Mouse (Mus musculus) hindbrain, embryonic 15.5 days (tissue): Measurements from ENCODE around the gene Nqo2. TPM values are rescaled to one million over a fixed set of nuclear protein-coding genes. Genes with fewer than 3 reads are reported as not detected.

Experiments
- ATAC-seq: fragments of 200-750 bp; cut with Nextera tagmentation; 2 replicates; pipeline ENCODE4 v1.8.0; 2017; ENCODE audit warnings: low read depth, moderate number of reproducible peaks, moderate TSS enrichment; ENCODE audit not compliant: low FRiP score
- H3K27ac ChIP-seq: fragments of 300-500 bp; sonication (generic); replicated peaks from 2 replicates; pipeline ENCODE4 v1.5.1; 2015; ENCODE audit warnings: mild to moderate bottlenecking, inconsistent platforms
- H3K27me3 ChIP-seq: fragments of 300-500 bp; sonication (generic); 2 replicates; pipeline ENCODE4 v1.6.1; 2015; ENCODE audit warnings: control low read depth, inconsistent platforms
- H3K36me3 ChIP-seq: fragments of 300-500 bp; sonication (generic); 2 replicates; pipeline ENCODE4 v1.6.1; 2015; ENCODE audit warnings: control low read depth, inconsistent platforms
- H3K4me1 ChIP-seq: fragments of 300-500 bp; sonication (generic); replicated peaks from 2 replicates; pipeline ENCODE4 v1.6.1; 2015; ENCODE audit warnings: control low read depth, inconsistent platforms
- H3K4me2 ChIP-seq: fragments of 300-500 bp; sonication (generic); 2 replicates; pipeline ENCODE4 v1.6.1; 2015; ENCODE audit warnings: moderate library complexity, mild to moderate bottlenecking, inconsistent platforms
- H3K4me3 ChIP-seq: fragments of 300-500 bp; sonication (generic); 2 replicates; pipeline ENCODE4 v1.5.1; 2015; ENCODE audit warnings: mild to moderate bottlenecking, inconsistent platforms
- H3K9ac ChIP-seq: fragments of 300-500 bp; sonication (generic); 2 replicates; pipeline ENCODE4 v1.6.1; 2015; ENCODE audit warnings: inconsistent platforms
- H3K9me3 ChIP-seq: fragments of 300-500 bp; sonication (generic); 2 replicates; pipeline ENCODE4 v1.6.1; 2016; ENCODE audit warnings: control low read depth, inconsistent platforms
- WGBS: fragments of 180-500 bp; shearing (Covaris S2); methylation state at CpG from one replicate; pipeline ENCODE4 v1.1.7; 2015; 5-methylcytosine and 5-hydroxymethylcytosine counted together
- polyA plus RNA-seq: library from polyadenylated mRNA; unstranded; fragments of >200 nt; fragmentation: Nextera tagmentation; extraction: Ambion mirVana; gene quantifications from 2 replicates; pipeline ENCODE4 v1.2.1, GENCODE M21; 2015

Gene Nqo2
- polyA plus RNA-seq, 1 experiment from 2014 or later = 9.1 TPM

DNA sequence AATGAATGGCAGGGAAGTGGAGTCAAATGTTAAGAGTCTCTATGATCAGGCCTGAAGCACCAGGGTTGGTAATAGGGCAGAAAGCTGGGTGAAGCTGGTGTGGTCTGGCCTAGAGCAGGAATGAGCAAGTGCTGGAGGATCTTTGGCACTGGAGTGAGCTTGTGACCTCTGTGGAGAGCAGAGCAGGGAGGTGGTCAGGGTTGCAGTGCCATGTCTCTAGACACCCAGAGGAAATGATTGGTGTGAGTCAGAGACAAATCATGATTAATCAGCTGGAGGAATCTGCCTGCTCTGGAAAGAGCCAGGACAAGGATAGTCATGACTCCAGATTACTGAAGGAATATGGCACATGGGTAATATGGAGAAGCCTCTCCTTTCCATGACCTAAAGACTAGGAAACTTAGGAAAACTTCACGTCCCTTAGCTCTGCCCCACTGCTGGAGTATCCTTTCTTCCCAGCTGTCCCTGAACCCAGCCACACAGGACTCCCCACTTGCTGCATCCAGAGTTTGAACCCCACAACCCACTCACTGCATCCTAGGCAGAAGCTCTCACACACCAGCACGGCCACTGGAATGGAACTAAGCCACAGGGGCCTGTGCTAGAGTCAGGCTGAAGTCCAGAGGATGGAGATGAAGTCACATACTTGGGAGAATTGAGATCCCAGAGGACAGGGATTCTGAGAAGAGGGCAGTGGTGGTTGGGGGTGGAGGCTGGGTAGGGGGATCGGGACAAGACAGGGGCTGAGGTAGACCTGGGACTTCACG, 13.0 kb upstream of the Nqo2 start:
- Histone ChIP-seq H3K9me3 (no peaks in the 10 kb centered on the region), H3K36me3 (no peaks in the 10 kb centered on the region), H3K4me1 (no peaks in the 10 kb centered on the region), H3K27ac (no peak overlapping the region), H3K9ac (no peak overlapping the region), H3K27me3 (no peaks in the 10 kb centered on the region), H3K4me2 (no peak overlapping the region), H3K4me3 (no peak overlapping the region)
- ATAC-seq = no peak
- 92% methylated on average over 4 of the region's 4 CpGs for WGBS

DNA sequence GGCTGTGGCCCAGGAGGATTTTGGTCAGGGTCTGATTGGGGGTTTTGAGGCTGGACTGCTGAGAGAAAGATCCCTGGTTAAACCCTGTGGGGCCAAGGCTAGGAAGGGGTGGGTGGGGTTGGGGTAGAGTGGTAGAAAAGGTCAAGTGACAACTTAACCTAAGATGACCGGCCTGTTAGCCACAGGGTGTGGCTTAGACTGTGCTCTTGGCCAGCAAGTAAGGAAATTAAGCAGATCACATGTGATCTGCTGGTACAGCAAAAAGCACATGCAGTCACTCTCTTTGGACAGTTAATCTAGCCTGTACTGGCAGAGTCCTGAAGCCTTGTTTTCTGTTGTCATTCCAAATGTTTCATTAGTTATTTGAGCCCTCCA, 12.4 kb upstream of the Nqo2 start:
- no peak overlapping the region for H3K27ac ChIP-seq
- ATAC-seq = no peak
- no peaks in the 10 kb centered on the region for H3K4me1 ChIP-seq
- H3K4me2 ChIP-seq = no peak overlapping the region
- H3K4me3 ChIP-seq = no peak overlapping the region
- 71% methylated on average over 1 of the region's 1 CpGs for WGBS
- no peaks in the 10 kb centered on the region for H3K9me3 ChIP-seq
- H3K9ac ChIP-seq = no peak overlapping the region
- no peaks in the 10 kb centered on the region for H3K27me3 ChIP-seq
- no peaks in the 10 kb centered on the region for H3K36me3 ChIP-seq

DNA sequence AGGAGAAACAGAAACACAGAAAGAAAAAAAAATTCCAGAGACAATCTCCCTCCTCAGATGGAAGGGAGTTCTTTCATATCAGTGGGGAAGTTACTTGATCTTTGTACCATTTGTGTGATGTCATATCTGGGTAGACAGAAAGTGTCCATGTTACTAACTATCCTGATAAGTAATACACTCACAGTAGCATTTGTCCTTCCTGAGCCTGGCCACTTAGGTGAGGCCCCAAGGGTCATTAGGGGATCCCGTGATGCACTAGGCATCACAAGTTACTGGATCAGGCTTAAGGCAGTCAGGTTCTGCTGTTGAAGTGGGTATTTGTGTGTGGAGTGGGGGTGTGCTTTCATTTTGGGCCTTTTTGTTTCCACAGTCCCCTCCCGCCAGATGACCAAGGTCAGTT, 11.5 kb upstream of the Nqo2 start:
- H3K36me3 ChIP-seq = no peaks in the 10 kb centered on the region
- no peaks in the 10 kb centered on the region for H3K9me3 ChIP-seq
- H3K27me3 ChIP-seq = no peaks in the 10 kb centered on the region
- H3K4me3 ChIP-seq = no peak overlapping the region
- no peaks in the 10 kb centered on the region for H3K4me1 ChIP-seq
- 96% methylated on average over 2 of the region's 2 CpGs for WGBS
- H3K27ac ChIP-seq = no peak overlapping the region
- H3K4me2 ChIP-seq = no peak overlapping the region
- H3K9ac ChIP-seq = no peak overlapping the region
- ATAC-seq = no peak

DNA sequence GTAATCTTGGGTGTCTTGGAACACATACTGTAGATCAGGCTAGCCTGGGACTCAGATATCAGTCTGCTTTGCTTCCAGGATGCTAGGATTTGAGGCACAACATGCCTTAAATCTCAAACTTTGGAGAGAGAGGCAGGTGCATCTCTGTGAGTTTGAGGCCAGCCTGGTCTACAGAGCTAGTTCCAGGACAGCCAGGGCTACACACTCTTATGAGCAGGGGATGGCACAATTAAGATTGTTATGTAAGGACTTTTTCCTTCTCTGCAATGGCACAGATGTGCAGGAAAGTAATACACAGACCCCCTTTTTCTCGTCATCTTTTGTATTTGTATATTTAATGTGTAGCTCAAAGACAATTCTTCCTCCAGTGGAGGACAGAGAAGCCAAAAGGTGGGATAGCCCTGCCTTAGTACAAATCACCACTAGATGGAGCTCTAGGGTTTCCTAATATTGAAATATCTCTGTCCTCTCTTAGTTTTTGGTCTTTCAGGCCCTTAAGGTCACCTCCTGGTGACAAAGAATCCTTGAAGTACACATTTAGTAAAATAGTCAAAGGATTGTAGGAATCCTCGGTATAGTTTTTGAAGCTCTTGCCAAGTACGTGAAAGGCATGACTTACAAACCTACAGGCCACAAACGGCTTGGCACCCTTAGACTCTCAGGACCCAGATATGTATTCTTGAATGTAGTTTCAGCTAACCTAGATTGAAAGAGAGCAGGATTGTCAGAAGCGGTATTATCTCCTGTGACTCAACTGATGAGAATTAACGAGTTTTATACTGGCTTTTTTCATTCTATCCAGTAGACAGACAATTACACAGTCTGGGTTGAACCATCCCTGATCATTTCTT, 7.7 kb upstream of the Nqo2 start:
- ATAC-seq = 0 out of 2 replicates have a peak, but pooled peaks have one; percentile 15
- H3K27me3 ChIP-seq = no peaks in the 10 kb centered on the region
- H3K9me3 ChIP-seq = no peaks in the 10 kb centered on the region
- H3K9ac ChIP-seq = no peak overlapping the region
- H3K4me2 ChIP-seq = no peak overlapping the region
- no peaks in the 10 kb centered on the region for H3K4me1 ChIP-seq
- no peaks in the 10 kb centered on the region for H3K36me3 ChIP-seq
- H3K27ac ChIP-seq = no peak overlapping the region
- H3K4me3 ChIP-seq = no peak overlapping the region
- 41% methylated on average over 6 of the region's 6 CpGs for WGBS

DNA sequence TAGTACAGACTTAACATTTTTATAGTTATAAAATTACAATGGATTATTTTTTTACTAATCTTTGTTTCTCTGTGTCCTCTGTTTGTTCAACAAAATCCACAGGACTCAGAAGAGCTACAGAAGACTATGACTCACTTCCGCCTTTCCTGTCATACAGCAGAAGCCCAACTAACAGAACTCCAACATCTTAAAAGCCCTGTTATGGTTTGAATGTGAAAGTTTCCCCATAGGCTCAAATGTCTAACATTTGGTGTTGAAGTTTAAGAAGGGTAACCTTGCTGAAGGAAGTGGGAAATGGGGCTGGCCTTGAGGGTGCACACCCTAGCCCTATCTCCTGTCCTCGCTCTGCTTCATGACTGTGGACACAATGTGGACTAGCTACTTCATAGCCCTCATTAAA, 4.7 kb upstream of the Nqo2 start:
- Histone ChIP-seq H3K4me2 (no peak overlapping the region), H3K36me3 (no peaks in the 10 kb centered on the region), H3K4me3 (no peak overlapping the region), H3K4me1 (no peaks in the 10 kb centered on the region), H3K27me3 (no peaks in the 10 kb centered on the region), H3K27ac (no peak overlapping the region), H3K9ac (no peak overlapping the region), H3K9me3 (no peaks in the 10 kb centered on the region)
- ATAC-seq = no peak
- WGBS = 93% methylated on average over 2 of the region's 2 CpGs

DNA sequence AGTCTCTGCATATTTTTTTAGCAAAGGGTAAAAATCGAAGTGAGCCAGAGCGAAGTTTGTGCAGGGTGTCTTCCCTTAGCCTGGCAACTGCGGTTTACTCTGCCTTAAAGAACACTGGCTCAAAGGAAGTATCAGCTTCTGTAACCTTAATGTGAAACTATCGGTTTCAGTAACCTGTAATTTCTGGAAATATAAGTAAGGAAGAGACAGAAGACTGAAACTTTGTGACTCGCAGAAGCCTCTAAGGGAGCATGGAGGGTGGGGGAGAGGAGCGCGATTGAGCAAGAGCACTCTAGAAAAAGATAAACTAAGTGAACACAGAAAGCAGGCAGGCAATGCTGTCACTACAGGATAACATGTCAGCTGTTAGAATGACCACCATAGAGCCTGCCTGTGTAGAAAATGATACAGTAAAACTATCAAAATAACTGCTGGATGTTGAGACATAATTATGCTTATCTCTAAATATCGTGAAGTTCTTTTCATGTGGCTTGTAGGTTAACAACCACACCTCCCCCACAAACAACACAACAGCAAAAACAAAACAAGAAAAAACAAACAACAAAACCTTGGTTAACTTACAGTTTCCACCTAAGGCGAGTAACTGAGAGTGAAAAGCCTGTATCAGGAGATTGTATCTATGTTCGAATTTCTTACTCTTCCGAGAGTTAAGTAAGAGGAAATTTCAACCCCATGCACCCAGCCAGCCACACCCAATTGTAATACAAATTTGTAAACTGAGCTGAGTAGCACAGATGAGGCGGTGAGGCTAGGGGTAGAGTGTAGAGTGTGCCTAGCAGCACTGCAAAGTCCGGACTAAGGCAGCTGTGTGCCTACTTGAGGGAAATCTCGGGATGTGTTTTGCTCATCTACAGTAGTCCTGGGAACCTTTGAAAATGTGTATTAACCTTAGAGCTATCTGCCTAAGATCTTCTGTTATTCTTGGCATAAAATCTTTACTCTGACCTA, 853 bp downstream of the Nqo2 start:
- H3K27ac ChIP-seq = peak overlapping the region; percentile 87
- H3K27me3 ChIP-seq = no peaks in the 10 kb centered on the region
- H3K36me3 ChIP-seq = no peaks in the 10 kb centered on the region
- H3K4me2 ChIP-seq = peak overlapping the region; percentile 88
- peaks cover 6% of the 10 kb centered on the region; the same call in 1 of the 2 replicates for H3K4me1 ChIP-seq
- H3K4me3 ChIP-seq = peak overlapping the region; percentile 57
- ATAC-seq = 0 out of 2 replicates have a peak, but pooled peaks have one; percentile 14
- H3K9ac ChIP-seq = peak overlapping the region; percentile 32
- no peaks in the 10 kb centered on the region for H3K9me3 ChIP-seq
- 26% methylated on average over 14 of the region's 14 CpGs for WGBS

DNA sequence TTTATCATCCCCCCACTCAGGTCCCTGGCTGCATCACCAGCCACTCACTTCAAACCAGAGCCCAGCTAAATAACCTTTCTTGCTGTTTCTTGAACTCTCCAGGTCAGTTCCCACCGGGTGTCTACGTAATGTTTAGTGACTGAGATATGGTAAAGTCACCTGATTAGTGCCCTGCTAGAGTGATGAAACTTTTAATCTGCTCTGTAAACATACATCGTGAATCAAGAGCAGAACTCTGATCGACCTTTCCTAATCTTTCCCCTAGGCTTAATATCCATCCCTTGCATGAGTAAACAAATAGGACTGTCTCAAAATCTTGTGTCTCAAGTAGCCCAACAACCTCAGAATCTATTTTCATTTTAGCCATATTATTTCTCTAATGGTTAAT, 1.5 kb downstream of the Nqo2 start:
- Histone ChIP-seq H3K9me3 (no peaks in the 10 kb centered on the region), H3K4me1 (peaks cover 6% of the 10 kb centered on the region; the same call in 1 of the 2 replicates), H3K27ac (no peak overlapping the region), H3K4me2 (0 out of 2 replicates have a peak overlapping the region, but pooled peaks have one; percentile 88), H3K9ac (no peak overlapping the region), H3K36me3 (no peaks in the 10 kb centered on the region), H3K4me3 (no peak overlapping the region), H3K27me3 (no peaks in the 10 kb centered on the region)
- ATAC-seq = no peak
- WGBS = 79% methylated on average over 4 of the region's 4 CpGs

DNA sequence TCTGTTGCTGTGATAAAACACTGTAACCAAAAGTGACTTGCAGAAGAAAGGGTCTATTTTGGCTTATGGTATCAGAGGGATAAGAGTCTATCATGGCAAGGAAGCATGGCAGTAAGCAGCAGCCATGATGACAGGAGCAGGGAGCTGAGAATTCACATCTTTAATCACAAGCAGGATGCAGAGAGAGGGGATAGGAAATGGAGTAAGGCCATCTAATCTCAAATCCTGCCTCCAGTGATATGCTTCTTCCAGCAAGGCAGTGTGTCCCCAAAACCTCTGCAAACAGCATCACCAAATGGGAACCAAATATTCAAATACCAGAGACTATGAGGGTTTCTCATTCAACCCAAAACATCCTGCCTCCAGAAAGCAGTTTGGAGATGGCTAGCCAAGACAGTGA, 2.1 kb downstream of the Nqo2 start:
- Histone ChIP-seq H3K4me1 (peaks cover 6% of the 10 kb centered on the region; the same call in 1 of the 2 replicates), H3K27me3 (no peaks in the 10 kb centered on the region), H3K4me3 (no peak overlapping the region), H3K9me3 (no peaks in the 10 kb centered on the region), H3K4me2 (no peak overlapping the region), H3K36me3 (no peaks in the 10 kb centered on the region), H3K9ac (no peak overlapping the region), H3K27ac (no peak overlapping the region)
- ATAC-seq = no peak

DNA sequence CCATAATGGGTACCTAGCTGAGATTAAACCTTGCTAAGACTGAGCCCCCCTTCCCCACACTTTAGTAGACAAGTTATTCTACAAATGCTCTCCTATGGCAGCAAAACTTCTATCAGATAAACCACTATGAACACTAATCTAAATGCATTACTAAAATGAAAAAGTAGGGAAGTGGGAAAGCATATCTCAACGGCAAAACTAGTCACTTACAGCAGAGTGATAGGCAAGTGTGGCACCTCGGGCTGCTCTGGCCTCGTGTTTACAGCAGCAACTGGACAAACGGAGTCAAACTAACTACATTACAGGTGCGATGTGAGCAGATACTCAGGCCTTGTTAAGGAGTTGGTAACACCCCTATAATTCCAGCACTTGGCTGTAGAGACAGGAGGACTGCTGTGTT, 25.1 kb downstream of the Nqo2 start:
- no peak overlapping the region for H3K27ac ChIP-seq
- H3K9me3 ChIP-seq = no peaks in the 10 kb centered on the region
- peaks cover 10% of the 10 kb centered on the region; the same call in 1 of the 2 replicates for H3K36me3 ChIP-seq
- no peak for ATAC-seq
- H3K9ac ChIP-seq = no peak overlapping the region
- H3K4me2 ChIP-seq = no peak overlapping the region
- no peaks in the 10 kb centered on the region for H3K27me3 ChIP-seq
- H3K4me3 ChIP-seq = no peak overlapping the region
- WGBS = 85% methylated on average over 5 of the region's 5 CpGs
- H3K4me1 ChIP-seq = no peaks in the 10 kb centered on the region

DNA sequence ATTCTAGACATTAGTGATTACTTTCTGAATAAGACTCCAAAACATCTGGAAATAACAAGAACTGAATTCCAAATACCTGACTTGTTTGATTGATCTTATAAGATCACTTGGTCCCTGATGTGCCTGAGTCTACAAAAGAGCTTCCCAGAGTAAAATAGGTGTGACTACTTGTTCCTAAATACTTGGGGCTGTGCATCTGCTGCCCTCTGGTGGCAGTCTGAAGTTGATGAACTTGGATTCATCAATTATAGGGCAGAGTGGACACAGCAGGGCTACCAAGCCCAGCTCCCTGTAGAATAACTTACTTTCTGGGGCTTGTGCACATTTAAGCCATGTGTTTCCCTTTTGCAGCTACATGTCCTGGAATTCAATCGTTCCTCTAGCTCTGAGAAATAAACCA, 30.7 kb downstream of the Nqo2 start:
- H3K36me3 ChIP-seq = peaks cover 6% of the 10 kb centered on the region; the same call in 1 of the 2 replicates
- no peak overlapping the region for H3K27ac ChIP-seq
- no peaks in the 10 kb centered on the region for H3K9me3 ChIP-seq
- H3K27me3 ChIP-seq = no peaks in the 10 kb centered on the region
- H3K4me2 ChIP-seq = no peak overlapping the region
- ATAC-seq = no peak
- H3K4me3 ChIP-seq = no peak overlapping the region
- no peak overlapping the region for H3K9ac ChIP-seq
- 19% methylated on average over 1 of the region's 1 CpGs for WGBS
- H3K4me1 ChIP-seq = no peaks in the 10 kb centered on the region

DNA sequence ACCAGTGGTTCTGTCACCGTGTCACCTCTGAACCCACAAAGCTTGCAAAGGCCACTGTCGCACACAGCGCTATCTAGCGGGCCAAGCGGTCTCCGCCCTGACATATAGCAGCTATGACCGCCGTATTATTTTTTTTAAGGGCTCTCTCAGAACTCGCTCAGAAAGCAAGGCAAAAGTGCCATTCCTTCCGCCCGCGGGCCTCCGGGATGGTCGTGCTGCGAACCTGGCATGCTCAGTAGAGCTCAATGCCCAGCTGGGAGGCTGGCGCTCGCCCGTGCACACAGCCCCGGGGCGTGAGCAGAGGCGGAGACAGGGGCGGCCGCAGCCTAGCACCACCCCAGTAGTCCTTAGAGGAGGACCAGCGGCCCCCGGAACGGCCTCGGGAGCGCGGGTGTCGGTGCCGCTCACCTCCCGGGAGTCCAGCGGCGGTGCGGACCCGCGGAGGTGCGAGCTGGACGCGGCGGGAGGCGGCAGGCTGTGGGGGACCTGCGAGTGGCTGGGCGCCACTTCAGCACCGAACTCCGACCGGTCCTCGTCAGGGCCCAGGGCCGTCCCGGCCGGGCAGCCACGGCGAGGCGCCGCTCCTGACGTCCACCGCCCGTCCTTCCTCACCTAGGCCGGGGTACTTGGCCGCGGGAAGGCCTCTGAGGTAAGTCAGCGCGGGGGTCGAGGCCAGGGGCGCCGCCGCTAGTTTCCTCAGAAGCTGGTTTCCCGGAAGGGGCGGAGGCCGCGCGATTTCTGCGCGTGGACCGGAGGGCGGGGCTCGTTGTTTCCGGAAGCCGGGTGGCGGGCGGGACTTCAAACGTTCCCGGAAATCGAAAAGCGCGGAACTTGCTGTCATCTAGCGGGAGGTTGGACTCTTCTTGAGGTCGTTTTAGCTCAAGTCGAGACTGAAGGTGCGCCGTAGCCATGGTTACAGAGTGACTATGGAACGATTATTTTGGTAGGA, 37.8 kb downstream of the Nqo2 start, which contains the start of the genes Ripk1 and Serpinb6a:
Gene Ripk1 (plus strand): TSS at position 306 of the 949 bp plus-strand sequence.
Gene Serpinb6a (minus strand): TSS at position 737 of the 949 bp plus-strand sequence.
- H3K27ac ChIP-seq = peak within 1 kb of the TSS; percentile 91
- H3K36me3 ChIP-seq = no peaks in the 10 kb centered on the region
- H3K4me1 ChIP-seq = peaks cover 14% of the 10 kb centered on the region
- peak within 1 kb of the TSS; percentile 88 for H3K9ac ChIP-seq
- under 1% methylated on average over 89 of the region's 92 CpGs for WGBS
- H3K9me3 ChIP-seq = no peaks in the 10 kb centered on the region
- H3K4me2 ChIP-seq = peak within 1 kb of the TSS; percentile 80
- peak; percentile 98 for ATAC-seq
- H3K4me3 ChIP-seq = peak within 1 kb of the TSS; percentile 86
- no peaks in the 10 kb centered on the region for H3K27me3 ChIP-seq
